Comparison of ENCODE assay signal across 10 mouse cellular contexts in genomic region chr16:35613851-35614804, GRCm38 (mm10).
DNase-seq lines count a peak whose midpoint lies in the region; ATAC-seq lines count a peak whose summit lies in the region.
"Had no signal": no experiment of that assay in that cellular context is flagged by ENCODE, and none has a peak within 500 bp of the region (broad histone marks: within the 10 kb centered on the region; RNA-seq: fewer than 3 reads in every experiment).

No protein-coding gene starts in this region.

- no peaks in the 10 kb centered on the region for H3K9me3 ChIP-seq in forebrain, embryonic 15.5 days
- H3K9me3 ChIP-seq in liver, embryonic 12.5 days (replicated peaks) = no peaks in the 10 kb centered on the region
- H3K9me3 ChIP-seq: megakaryocyte, embryonic 14.5 days had no signal

- 10% methylated on average over 17 of the region's 17 CpGs for WGBS in forebrain, embryonic 15.5 days
- 53% methylated on average over 17 of the region's 17 CpGs for WGBS in liver, embryonic 12.5 days (ENCODE audit: insufficient replicate concordance)

- peak overlapping the region; percentile 81 for H3K27ac ChIP-seq in forebrain, embryonic 15.5 days (replicated peaks)
- H3K27ac ChIP-seq in liver, embryonic 12.5 days = no peak overlapping the region
- H3K27ac ChIP-seq: heart, adult 2 months had no signal

- ATAC-seq in forebrain, embryonic 15.5 days (replicated peaks) = peak; percentile 72
- no peak for ATAC-seq in liver, embryonic 12.5 days

- DNase-seq in layer of hippocampus, postnatal 14 days (ENCODE audit: low spot score in 2 of 2) = peak; percentile 50 to 61
- DNase-seq in layer of hippocampus, adult 9-10 months (ENCODE audit: low spot score) = no peak
- DNase-seq in cerebellum, adult 18-20 months = peak; percentile 39 to 55
- peak; percentile 43 for DNase-seq in mesoderm, embryonic 11.5 days (ENCODE audit: low read depth, low spot score)
- DNase-seq in thymus, postnatal 14 days = no peak
- no peak for DNase-seq in lung, postnatal 4 days

- peaks cover 51% of the 10 kb centered on the region for H3K4me1 ChIP-seq in forebrain, embryonic 15.5 days
- no peaks in the 10 kb centered on the region for H3K4me1 ChIP-seq in liver, embryonic 12.5 days
- H3K4me1 ChIP-seq: megakaryocyte, embryonic 14.5 days had no signal

- peak overlapping the region; percentile 9 for H3K4me2 ChIP-seq in forebrain, embryonic 15.5 days (replicated peaks)
- H3K4me2 ChIP-seq in liver, embryonic 12.5 days = no peak overlapping the region

- no peaks in the 10 kb centered on the region for H3K36me3 ChIP-seq in forebrain, embryonic 15.5 days
- no peaks in the 10 kb centered on the region for H3K36me3 ChIP-seq in liver, embryonic 12.5 days

- no peak overlapping the region for H3K4me3 ChIP-seq in forebrain, embryonic 15.5 days
- no peak overlapping the region for H3K4me3 ChIP-seq in liver, embryonic 12.5 days
- H3K4me3 ChIP-seq: heart, adult 2 months; megakaryocyte, embryonic 14.5 days had no signal

- peak overlapping the region; percentile 2; the same call in 1 of the 2 replicates for H3K9ac ChIP-seq in forebrain, embryonic 15.5 days (replicated peaks)
- H3K9ac ChIP-seq in liver, embryonic 12.5 days = no peak overlapping the region

- no peaks in the 10 kb centered on the region for H3K27me3 ChIP-seq in forebrain, embryonic 15.5 days
- H3K27me3 ChIP-seq in liver, embryonic 12.5 days (replicated peaks) = peaks cover 17% of the 10 kb centered on the region; the same call in 1 of the 2 replicates

Comparison
In these comparisons a context has a peak if more than half of its experiments do, and no peak if none do; other contexts are left out.
1. DNase-seq: peak in layer of hippocampus, postnatal 14 days (2 of 2), cerebellum, adult 18-20 months (2 of 2) and mesoderm, embryonic 11.5 days (single experiment); none in layer of hippocampus, adult 9-10 months (single experiment), thymus, postnatal 14 days (single experiment) and lung, postnatal 4 days (0 of 2).